Mouse (Mus musculus): ENCODE results near the gene Hist1h1e. TPM values are rescaled to one million over a fixed set of nuclear protein-coding genes. Genes with fewer than 3 reads are reported as not detected.

The Hist1h1e gene
- total and polyA plus RNA-seq, 3 experiments, result 1.9 to 486 (median 18.3) TPM

DNA sequence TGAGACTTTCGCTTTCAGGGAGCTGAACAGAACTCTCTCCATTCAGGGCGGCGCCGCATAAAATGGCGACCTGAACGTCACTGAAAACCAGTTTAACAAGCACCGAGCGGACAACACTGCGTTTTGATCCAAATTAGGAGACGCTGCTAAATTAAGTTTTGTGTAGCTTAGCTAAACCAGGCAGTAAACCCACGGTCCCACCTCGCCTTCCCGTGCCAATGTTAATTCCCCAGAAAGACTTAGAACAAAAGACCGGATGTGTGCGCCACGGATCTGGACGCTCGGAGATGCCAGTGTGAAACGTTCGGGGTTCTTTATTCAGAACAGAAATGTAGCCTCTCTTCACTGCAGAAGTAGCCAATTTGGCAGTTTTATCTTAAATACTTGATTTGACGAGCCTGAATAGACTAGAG, 37.3 kb downstream of the Hist1h1e start:
- H3K4me1 ChIP-seq (ENCODE audit: control insufficient read depth in 1 of 2, insufficient read depth in 2 of 2), result peaks cover 3 to 49% of the 10 kb centered on the region in 2 experiments
- H3K27me3 ChIP-seq (replicated peaks), result no peaks in the 10 kb centered on the region
- H3K9ac ChIP-seq (ENCODE audit: insufficient read depth, low read depth), result peak overlapping the region; percentile 98
- in situ Hi-C loops (cut with MboI; ENCODE audit: low pct_ligation_motif_present, low pct_unique_long_range_greater_than_20kb, low sequenced_read_pairs) (no loop called here), dilution Hi-C loops (cut with MboI; ENCODE audit: extremely low pct_ligation_motif_present, extremely low pct_unique_long_range_greater_than_20kb, low sequenced_read_pairs) (no loop called here)
- no peaks in the 10 kb centered on the region for H3K9me3 ChIP-seq (replicated peaks; ENCODE audit: low read length)
- H3K79me2 ChIP-seq (replicated peaks; ENCODE audit: control insufficient read depth, extremely low read depth, insufficient read depth, poor library complexity, severe bottlenecking), result no peaks in the 10 kb centered on the region
- peak overlapping the region; percentile 96 for H3K4me2 ChIP-seq (ENCODE audit: insufficient read depth, low read depth, poor library complexity, severe bottlenecking)
- no peaks in the 10 kb centered on the region for H3K36me3 ChIP-seq (replicated peaks in 1 of 2; ENCODE audit: control insufficient read depth in 1 of 2, insufficient read depth in 1 of 2, low read length in 1 of 2)
- peak; percentile 88 for DNase-seq (ENCODE audit: extremely low read depth)
- H3K27ac ChIP-seq (ENCODE audit: insufficient read depth, low read depth), result peak overlapping the region; percentile 94
- H3K4me3 ChIP-seq (replicated peaks in 1 of 3; ENCODE audit: low read depth in 2 of 3, low read length in 2 of 3, poor library complexity in 1 of 3), result peak overlapping the region; percentile 23 to 47 (median 45)
- TF ChIP-seq SIN3A (IDR thresholded peaks at IDR 0.05; ENCODE audit: low read length), result peak; percentile 85
- no peak for TF ChIP-seq JUN (IDR thresholded peaks at IDR 0.05; ENCODE audit: insufficient read depth, low read depth, low read length)
- TF ChIP-seq SMC3 (IDR thresholded peaks at IDR 0.05; ENCODE audit: low read depth, low read length), result peak; percentile 18; the same call in 1 of the 2 replicates
- no peak; the same call in 1 of the 2 replicates for TF ChIP-seq TBP (conservative IDR thresholded peaks at IDR 0.05; ENCODE audit: low read depth, low read length)
- peak; percentile 84 for TF ChIP-seq CHD2 (IDR thresholded peaks at IDR 0.05; ENCODE audit: low read length)
- TF ChIP-seq POLR2A (IDR thresholded peaks at IDR 0.05; ENCODE audit: low read depth, low read length), result peak; percentile 94
- TF ChIP-seq POLR2AphosphoS2 (IDR thresholded peaks at IDR 0.05; ENCODE audit: low read depth, low read length), result peak; percentile 100
- no peak for TF ChIP-seq RAD21 (IDR thresholded peaks at IDR 0.05; ENCODE audit: low read depth, low read length)
- TF ChIP-seq ZMIZ1 (IDR thresholded peaks at IDR 0.05; ENCODE audit: low read depth, low read length), result peak; percentile 95
- 0 out of 2 replicates have a peak, but pooled peaks have one; percentile 26 for TF ChIP-seq JUND (conservative IDR thresholded peaks at IDR 0.05; ENCODE audit: low read depth, low read length)
- peak; percentile 48; the same call in 1 of the 2 replicates for TF ChIP-seq IRF4 (IDR thresholded peaks at IDR 0.05; ENCODE audit: low read depth, low read length)
- no peak for TF ChIP-seq KAT2A (IDR thresholded peaks at IDR 0.05; ENCODE audit: insufficient replicate concordance, low read length)
- no peak for TF ChIP-seq ZKSCAN1 (IDR thresholded peaks at IDR 0.05; ENCODE audit: borderline replicate concordance, low read depth, low read length)
- peak; percentile 37 for TF ChIP-seq HCFC1 (IDR thresholded peaks at IDR 0.05; ENCODE audit: low read depth, low read length)
- peak; percentile 51; the same call in 1 of the 2 replicates for TF ChIP-seq MAFK (IDR thresholded peaks at IDR 0.05; ENCODE audit: insufficient replicate concordance, low read length)
- TF ChIP-seq MEF2A (IDR thresholded peaks at IDR 0.05; ENCODE audit: borderline replicate concordance, low read depth, low read length), result peak; percentile 65; the same call in 1 of the 2 replicates
- TF ChIP-seq ZNF384 (IDR thresholded peaks at IDR 0.05; ENCODE audit: low read depth, low read length), result no peak
- TF ChIP-seq CTCF (conservative IDR thresholded peaks at IDR 0.05 in 1 of 2, IDR thresholded peaks at IDR 0.05 in 1 of 2; ENCODE audit: low read depth in 2 of 2, low read length in 2 of 2), result no peak
- peak; percentile 69 for TF ChIP-seq CHD1 (IDR thresholded peaks at IDR 0.05; ENCODE audit: low read depth, low read length)
- TF ChIP-seq NRF1 (IDR thresholded peaks at IDR 0.05; ENCODE audit: low read depth, low read length), result peak; percentile 42
- no peak for TF ChIP-seq TCF12 (IDR thresholded peaks at IDR 0.05; ENCODE audit: low read depth, low read length)
- TF ChIP-seq RCOR1 (conservative IDR thresholded peaks at IDR 0.05; ENCODE audit: low read depth, low read length), result no peak
- no peak for TF ChIP-seq ELF1 (IDR thresholded peaks at IDR 0.05; ENCODE audit: low read depth, low read length)
- no peak for TF ChIP-seq PAX5 (IDR thresholded peaks at IDR 0.05; ENCODE audit: low read length)
- TF ChIP-seq MAX (IDR thresholded peaks at IDR 0.05; ENCODE audit: low read length), result no peak
- TF ChIP-seq NELFE (IDR thresholded peaks at IDR 0.05; ENCODE audit: low read depth, low read length), result peak; percentile 67
